Mouse (Mus musculus) left cerebral cortex, adult 11 months (tissue): ENCODE measurements at regions not wholly inside any gene's neighbourhood (a gene's known extent, or its start where the extent isn't known, plus 50 kb on each side); places are given as distances from the start of the nearest gene placed in this dataset.

ENCODE experiments used
- DNase-seq: peaks from one replicate; pipeline ENCODE4 v3.0.0; 2022; ENCODE audit warnings: low spot score

DNA sequence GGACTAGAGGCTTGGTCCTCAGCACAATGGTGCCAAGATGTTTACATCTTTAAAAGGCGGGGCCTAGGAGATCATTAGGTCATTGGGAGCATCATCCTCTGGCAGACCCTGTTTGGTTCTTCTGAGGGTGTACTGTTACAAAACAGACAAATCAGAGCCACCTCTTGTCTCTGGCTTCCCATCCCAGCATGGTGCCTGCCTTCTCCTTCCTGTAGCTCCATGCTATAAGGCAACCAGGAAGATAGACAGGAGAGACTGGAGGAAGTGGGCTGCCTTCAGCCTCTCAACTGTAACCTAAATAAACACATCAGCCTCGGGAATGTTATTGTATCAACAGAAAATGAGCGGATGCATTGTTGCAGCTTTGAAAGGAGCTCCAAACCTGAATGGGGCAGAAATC, 529.8 kb upstream of the Gm765 start:
- no peak for DNase-seq

GRCm38 (mm10) chr6:98869772-98870171, 527.2 kb upstream of the Gm765 start:
- no peak for DNase-seq

DNA sequence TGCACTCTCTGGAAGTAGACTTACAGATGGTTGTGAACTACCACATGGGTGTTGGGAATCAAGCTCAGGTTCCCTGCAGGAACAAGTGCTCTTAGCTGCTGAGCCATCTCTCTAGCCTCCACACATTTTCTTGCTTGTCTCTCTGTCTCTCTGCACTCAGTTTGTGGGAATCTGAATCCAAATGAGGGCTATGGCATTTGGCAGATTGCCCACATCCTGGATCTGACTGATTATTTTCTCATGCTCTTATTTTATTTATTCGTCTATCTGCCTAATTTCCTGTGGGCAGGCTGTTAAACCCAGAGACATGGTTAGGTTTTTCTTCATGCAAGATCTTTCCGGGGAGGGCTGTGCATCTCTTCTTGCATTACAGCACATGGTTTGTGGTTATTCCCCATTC, 521.8 kb upstream of the Gm765 start:
- no peak for DNase-seq

DNA sequence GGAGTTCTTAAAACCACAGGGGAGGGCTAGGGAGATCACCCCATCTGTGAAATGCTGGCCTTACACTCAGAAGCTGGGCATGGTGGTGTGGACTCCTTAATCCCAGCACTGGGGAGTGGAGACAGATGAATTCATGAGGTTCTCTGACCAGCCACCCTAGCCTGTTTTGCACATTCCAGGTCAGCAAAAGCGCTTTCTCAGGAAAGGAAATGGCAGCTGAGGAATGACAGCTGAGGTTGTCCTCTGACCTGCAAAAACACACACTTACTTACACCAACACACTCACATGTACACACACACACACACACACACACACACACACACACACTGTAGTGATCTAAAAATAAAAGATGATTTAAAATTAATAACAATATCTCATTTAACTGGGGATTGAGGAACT, 513.4 kb upstream of the Gm765 start:
- DNase-seq, result no peak

DNA sequence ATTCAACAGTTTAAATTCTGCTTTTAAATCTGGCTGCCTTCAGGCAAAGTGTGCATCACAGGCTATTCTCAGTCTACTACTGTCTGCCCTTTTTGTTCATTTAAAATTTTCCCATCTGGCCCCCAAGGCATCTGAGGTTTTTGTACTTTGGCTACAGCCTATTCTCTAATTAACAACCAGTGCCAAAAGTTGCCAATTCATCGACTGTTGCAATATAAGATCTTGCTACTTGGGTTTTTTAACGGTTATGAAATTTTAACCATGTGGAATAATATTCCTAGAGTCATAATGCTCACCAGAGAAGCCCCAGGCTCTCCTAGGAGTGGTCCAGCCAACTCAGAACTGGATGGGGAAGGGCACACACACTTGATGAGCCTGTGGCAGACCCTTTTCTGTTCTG, 508.4 kb upstream of the Gm765 start:
- DNase-seq, result no peak

DNA sequence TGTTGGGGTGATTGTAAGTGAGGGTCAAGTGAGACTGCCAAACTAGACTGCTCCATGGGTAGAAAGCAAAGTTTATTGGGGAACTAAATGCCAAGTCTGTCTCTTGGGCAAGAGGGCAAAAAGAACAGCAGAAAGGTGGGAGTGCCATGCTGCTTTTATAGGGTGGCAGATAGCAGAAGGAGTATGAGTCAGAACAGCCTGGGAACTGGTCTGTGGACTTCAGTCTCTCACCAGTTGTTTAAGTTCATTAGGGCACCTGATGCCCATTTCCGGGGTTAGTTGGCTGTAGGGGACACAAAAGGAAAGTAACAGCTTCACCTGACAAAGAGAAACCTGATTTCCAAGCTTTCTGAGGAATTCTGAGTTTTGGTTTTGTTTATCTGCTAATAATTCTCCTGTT, 506.3 kb upstream of the Gm765 start:
- no peak for DNase-seq

- DNase-seq, result no peak
Observed at GRCm38 (mm10) chr6:98846001-98846695, 503.6 kb upstream of the Gm765 start.

DNA sequence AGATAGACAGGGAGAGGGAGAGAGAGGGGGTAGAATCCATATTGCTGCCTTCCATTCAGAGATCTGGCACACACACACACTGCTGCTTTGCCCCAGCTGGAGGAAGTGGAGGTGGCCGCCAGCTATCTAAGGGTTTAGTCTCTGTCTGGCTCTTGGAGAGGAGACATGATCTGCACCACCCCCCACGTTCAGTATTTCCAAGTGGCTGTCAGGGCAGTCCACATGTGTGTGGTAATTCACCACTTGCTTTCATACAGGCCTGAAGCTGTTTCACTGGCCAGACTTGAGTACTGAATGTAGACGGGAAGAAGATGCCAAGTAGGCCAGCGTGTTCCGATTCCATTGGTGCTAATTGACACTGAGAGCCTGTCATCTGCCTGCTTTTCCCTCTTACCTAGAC, 501.0 kb upstream of the Gm765 start:
- DNase-seq, result no peak

- no peak for DNase-seq
Observed at GRCm38 (mm10) chr6:98842924-98843323, 500.4 kb upstream of the Gm765 start.

- DNase-seq, result no peak
Observed at GRCm38 (mm10) chr6:98833922-98834321, 491.4 kb upstream of the Gm765 start.

- DNase-seq, result no peak
Observed at GRCm38 (mm10) chr6:98830191-98830590, 487.6 kb upstream of the Gm765 start.

GRCm38 (mm10) chr6:98808046-98808445, 465.5 kb upstream of the Gm765 start:
- DNase-seq, result no peak

DNA sequence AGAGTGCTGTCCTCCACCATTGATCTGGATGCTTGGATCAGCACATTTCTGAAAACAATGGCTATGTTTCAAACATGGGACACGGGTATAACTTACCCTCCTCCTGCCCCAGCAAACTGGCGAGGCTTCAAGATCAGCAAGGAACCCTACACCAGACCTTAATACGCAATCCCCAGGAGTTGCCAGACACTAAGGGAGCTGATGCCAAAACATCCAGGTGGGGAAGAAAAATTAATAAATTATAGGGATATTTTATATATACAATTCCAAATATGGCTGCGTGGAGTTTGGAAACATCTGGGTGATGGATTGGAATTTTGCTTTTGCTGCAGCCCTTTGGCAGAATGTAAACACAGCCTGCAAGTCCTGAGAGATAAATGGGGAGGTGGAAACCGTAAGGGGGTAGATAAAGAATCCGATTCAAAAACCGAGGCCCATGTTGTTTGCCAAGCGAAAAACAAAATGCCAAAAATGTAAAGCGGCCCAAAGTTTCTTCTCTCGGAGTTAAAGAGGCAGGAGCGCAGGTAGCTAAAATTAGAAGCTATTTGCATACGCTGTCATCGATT, 460.9 kb upstream of the Gm765 start:
- DNase-seq, result no peak

- DNase-seq, result no peak
Observed at GRCm38 (mm10) chr6:98801061-98801460, 458.5 kb upstream of the Gm765 start.

DNA sequence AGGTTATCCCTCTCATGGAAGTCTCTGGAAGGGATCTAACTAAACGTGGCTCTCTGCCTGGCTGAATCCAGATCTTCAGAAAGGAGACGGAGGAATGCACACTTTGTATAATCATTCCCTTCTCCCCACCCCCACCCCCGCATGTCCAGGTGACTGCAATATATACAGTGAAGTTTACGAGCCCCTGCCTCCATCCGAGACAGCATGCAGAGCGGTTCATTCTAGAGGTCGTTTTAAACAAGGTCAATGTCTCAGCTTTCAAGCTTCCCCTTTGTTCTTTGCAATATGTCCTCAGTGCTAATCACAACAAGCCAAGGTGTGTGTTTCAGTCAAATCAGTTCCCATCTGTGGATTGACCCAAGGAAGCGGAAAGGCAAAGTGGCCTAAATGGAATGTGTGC, 457.5 kb upstream of the Gm765 start:
- DNase-seq, result no peak

DNA sequence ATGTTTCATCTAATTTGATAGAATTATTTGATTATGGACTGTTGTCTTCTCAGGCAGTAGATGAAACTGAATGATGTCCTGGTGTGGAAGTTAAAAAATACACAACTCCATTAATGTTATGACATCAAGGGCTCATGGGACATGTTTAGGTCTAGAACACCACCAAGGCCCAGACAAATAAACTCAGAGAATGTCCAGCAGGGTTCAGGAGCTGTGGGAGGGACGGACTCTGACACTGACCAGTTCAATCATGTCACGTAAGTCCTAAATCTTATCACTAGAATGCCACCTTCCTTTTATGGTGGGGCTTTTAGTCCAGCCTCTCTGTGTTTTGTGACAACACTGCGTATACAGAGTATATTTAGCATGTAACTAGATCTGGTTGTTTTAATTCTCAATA, 455.2 kb upstream of the Gm765 start:
- no peak for DNase-seq

GRCm38 (mm10) chr6:98797373-98797772, 454.8 kb upstream of the Gm765 start:
- DNase-seq, result no peak

GRCm38 (mm10) chr6:98796666-98797065, 454.1 kb upstream of the Gm765 start:
- DNase-seq, result no peak

DNA sequence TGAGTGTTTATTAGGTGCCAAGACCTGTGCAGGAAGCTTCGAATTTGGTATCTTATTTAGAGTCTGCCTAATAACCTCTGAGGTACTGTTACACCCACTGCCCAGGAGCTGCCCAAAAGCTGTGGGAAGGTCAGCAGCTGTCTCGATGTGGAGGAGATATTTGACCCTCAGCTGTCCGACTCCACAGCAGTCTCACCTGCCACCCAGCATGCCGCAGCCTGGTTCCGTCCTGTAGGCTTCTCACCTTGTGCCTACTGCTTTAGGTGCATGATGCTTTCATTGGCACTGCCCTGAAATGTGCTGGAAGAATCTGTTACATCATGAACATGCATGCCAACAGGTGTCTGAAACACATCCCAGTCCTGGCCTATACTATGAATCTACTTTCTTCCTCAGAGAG, 444.9 kb upstream of the Gm765 start:
- no peak for DNase-seq

DNA sequence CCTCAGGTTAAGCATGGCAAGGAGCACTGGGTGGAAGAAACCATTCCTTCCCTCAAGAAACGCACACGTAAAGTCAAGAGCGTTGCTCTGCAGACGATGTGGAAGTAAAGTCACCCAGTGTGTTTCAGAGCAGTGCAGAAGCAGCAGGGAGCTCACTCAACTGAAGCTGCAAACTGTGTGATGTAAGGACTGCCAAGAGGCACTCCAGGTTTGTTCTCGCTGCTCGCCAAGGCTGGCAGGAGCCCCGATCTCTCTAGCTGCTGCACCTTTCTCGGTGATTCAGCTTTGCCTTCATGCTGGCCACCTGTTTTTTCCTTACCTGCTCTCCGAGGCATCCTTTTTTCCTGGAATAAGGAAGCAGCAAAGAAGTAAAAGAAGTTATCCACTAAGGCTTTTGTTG, 439.5 kb upstream of the Gm765 start:
- DNase-seq, result no peak

GRCm38 (mm10) chr6:98775780-98776179, 433.2 kb upstream of the Gm765 start:
- DNase-seq, result no peak

- DNase-seq, result no peak
Observed at GRCm38 (mm10) chr6:98769999-98770398, 427.4 kb upstream of the Gm765 start.

- no peak for DNase-seq
Observed at GRCm38 (mm10) chr6:98769322-98769721, 426.8 kb upstream of the Gm765 start.

DNA sequence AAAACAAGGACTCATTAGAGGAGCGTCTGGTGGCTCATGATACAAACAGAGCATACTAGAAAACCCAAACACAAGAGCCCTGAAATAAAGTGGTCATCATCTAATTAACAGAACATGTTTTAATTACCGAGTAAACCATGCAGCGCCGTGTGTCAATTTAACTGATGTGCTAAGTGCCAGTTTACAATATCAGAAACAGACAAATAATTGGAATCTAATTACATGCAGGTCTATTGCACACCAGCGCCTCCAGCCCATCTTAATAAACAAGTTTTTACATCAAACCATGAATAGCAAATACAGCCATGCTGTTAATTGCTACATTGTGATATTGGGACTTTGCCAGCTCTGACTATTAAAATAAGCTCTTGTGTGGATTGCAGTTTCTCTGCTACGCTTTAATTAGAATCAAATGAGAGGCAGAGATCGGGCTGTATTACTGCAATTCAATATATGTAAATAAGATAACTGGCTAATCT, 425.3 kb upstream of the Gm765 start:
- no peak for DNase-seq
